Mouse (Mus musculus): Measurements from ENCODE around the gene Plod1. TPM values are rescaled to one million over a fixed set of nuclear protein-coding genes. Genes with fewer than 3 reads are reported as not detected.
A peak's percentile ranks its signal among the peaks of the same experiment; 100 is the strongest.

Plod1 gene
- polyA plus RNA-seq (2011; ENCODE audit: insufficient read length, low read depth, missing spikeins), result 53.3 and 64.4 TPM in 2 replicates

DNA sequence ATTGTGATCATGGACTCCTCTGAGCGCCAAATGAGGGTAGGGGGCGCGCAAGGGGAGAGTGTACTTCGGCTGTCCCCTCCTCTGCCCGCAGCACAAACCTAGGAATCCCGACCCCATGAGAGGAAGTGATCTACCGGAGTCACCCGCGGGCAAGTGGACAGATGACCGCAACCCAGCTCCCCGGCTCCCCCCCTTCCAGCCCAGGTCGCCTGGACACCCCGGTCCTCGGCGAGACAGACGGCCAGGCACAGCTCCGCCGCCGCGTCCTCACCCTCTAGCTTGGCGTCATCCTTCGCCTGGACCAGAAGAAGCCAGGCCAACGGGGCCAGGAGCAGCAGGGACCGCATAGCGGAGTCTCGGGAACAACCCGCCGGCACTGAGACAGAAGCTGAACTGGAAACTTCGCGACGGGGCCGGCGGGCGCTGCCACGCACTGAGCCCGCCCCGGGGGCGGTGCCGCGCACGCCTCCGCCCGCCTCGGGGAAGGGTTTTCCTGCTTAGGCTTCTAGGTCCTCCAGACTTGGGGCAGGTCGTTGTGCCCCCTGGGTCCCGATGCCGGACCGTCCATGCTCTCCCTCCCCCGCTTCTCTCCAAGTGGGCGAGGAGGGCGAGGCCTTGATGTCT, at the start of gene Plod1:
Plod1 (minus strand) TSS at position 437 of the 624 bp plus-strand sequence.
- Histone ChIP-seq H3K4me3 (ENCODE audit: insufficient read depth, low read length) (peak within 1 kb of the TSS; percentile 75), H3K4me1 (ENCODE audit: control insufficient read depth, insufficient read depth, low read length) (peaks cover 5% of the 10 kb centered on the region; the same call in 1 of the 2 replicates), H3K27ac (ENCODE audit: insufficient read depth, low read length) (peak within 1 kb of the TSS; percentile 41; the same call in 1 of the 2 replicates)
- TF ChIP-seq CTCF (IDR thresholded peaks at IDR 0.05; ENCODE audit: borderline replicate concordance, insufficient read depth, low read length) (no peak), POLR2A (IDR thresholded peaks at IDR 0.05; ENCODE audit: low read depth, low read length) (peak; percentile 98)

DNA sequence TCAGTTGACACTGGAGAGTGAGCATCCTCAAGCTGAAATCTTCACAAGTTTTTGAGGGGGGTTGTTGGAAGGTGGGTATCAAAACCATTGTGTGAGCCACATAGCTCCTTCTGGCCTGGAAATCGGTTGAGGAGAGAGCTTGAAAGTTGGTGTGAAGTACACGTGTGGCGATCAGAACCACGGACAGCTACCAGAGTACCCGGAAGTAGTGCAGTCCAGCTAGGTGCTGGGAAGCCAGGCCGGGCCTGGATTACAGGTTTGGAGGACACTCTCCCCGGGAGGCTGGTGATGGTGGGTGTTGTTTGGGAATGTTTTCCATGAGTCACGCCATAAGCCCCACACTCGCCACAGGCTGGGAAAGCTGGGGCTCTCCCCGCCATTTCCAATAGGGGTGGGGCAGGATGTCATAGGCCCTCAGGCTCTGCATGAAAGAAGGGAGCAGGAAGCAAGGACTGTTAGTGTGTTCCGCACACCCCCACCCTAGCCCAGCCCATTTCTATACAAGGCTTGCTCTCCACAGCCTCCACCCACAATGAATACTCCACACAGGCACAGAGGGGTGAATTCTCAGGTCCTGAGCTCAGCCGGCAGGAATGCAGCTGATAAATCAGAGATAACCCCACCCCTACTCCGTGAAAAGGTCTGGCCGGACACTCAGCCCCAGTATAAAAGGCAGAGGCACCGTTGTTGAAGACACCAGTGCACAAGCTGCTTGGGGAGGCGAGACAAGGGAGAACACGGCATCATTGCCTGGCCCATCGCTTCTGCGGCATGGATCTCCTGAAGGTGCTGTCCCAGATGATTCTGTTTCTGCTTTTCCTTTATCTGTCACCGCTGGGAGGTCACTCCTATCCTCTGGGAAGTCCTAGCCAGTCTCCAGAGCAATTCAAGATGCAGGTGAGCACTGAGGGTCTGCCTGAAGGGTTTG, 48.9 kb upstream of the Plod1 start, which contains the start of gene Nppb:
Nppb (plus strand) TSS at position 584 of the 928 bp plus-strand sequence.
- Histone ChIP-seq H3K4me1 (ENCODE audit: control insufficient read depth, insufficient read depth, low read length) (no peaks in the 10 kb centered on the region), H3K4me3 (ENCODE audit: insufficient read depth, low read length) (0 out of 2 replicates have a peak within 1 kb of the TSS, but pooled peaks have one; percentile 13)
- TF ChIP-seq POLR2A (IDR thresholded peaks at IDR 0.05; ENCODE audit: low read depth, low read length) (no peak; the same call in 1 of the 2 replicates), CTCF (IDR thresholded peaks at IDR 0.05; ENCODE audit: borderline replicate concordance, insufficient read depth, low read length) (no peak)

DNA sequence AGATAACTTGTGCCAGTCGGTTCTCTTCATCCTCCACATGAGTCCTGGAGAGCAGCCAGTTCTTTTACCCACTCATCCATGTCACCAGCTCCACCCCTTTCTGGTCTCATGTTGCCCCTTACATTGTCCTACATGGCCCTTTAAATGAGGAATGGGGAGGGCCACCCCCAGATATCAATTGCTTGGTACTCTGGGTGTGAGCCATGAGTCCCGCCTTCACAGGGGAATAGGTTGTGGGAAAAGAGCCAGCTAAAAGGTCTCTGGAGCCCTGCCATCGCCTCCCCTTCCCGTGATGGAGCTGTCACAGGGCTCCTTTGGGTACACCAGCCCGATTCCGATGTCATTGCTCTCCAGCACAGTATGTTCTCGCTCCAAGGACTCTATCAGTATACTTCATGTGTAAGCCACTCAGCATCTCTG, 42.9 kb upstream of the Plod1 start:
- H3K4me1 ChIP-seq (ENCODE audit: control insufficient read depth, insufficient read depth, low read length), result no peaks in the 10 kb centered on the region
- no peak overlapping the region for H3K4me3 ChIP-seq (ENCODE audit: insufficient read depth, low read length)
- H3K27ac ChIP-seq (ENCODE audit: insufficient read depth, low read length), result no peak overlapping the region
- TF ChIP-seq POLR2A (IDR thresholded peaks at IDR 0.05; ENCODE audit: low read depth, low read length) (no peak), CTCF (IDR thresholded peaks at IDR 0.05; ENCODE audit: borderline replicate concordance, insufficient read depth, low read length) (no peak)

More for the DNA sequence above, 48.9 kb upstream of the Plod1 start, which contains the start of gene Nppb:
- H3K27ac ChIP-seq (ENCODE audit: insufficient read depth, low read length), result no peak within 1 kb of the TSS

DNA sequence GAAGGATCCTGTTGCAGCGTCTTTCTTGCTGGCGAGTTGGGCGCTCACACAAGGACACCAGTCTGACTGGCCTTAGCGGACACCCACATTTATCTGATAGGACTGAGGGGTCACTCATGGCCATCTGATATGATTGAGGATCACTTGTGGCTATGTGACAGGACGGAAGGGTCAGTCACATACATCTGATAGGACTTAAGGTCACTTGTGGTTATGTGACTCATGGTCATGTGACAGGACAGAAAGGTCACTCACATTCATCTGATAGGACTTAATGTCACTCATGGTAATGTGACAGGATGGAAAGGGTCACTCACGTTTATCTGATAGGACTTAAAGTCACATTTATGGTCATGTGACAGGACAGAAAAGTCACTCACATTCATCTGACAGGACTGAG, 41.8 kb upstream of the Plod1 start:
- Histone ChIP-seq H3K4me1 (ENCODE audit: control insufficient read depth, insufficient read depth, low read length) (no peaks in the 10 kb centered on the region), H3K27ac (ENCODE audit: insufficient read depth, low read length) (no peak overlapping the region), H3K4me3 (ENCODE audit: insufficient read depth, low read length) (no peak overlapping the region)
- no peak for TF ChIP-seq CTCF (IDR thresholded peaks at IDR 0.05; ENCODE audit: borderline replicate concordance, insufficient read depth, low read length)

DNA sequence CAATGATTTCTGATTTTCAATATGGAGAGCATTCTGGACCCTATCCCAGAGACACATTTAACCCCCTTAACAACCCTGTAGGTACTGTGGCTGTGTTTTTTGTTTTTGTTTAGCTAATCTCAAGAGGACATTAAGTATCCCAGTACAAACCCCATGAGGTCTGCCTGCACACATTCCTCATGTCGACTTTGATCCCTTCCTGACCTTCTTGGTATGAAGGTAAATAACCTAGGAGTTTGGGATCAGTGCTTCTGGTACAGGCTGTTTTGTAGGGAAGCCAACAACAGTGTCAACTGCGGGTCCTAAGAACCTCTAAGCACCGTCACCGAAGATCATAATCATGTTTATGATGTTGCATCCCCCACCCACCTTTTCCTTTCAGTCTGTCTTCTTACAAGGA, 41.2 kb upstream of the Plod1 start:
- TF ChIP-seq POLR2A (IDR thresholded peaks at IDR 0.05; ENCODE audit: low read depth, low read length) (no peak), CTCF (IDR thresholded peaks at IDR 0.05; ENCODE audit: borderline replicate concordance, insufficient read depth, low read length) (no peak)
- Histone ChIP-seq H3K27ac (ENCODE audit: insufficient read depth, low read length) (no peak overlapping the region), H3K4me3 (ENCODE audit: insufficient read depth, low read length) (no peak overlapping the region), H3K4me1 (ENCODE audit: control insufficient read depth, insufficient read depth, low read length) (no peaks in the 10 kb centered on the region)

DNA sequence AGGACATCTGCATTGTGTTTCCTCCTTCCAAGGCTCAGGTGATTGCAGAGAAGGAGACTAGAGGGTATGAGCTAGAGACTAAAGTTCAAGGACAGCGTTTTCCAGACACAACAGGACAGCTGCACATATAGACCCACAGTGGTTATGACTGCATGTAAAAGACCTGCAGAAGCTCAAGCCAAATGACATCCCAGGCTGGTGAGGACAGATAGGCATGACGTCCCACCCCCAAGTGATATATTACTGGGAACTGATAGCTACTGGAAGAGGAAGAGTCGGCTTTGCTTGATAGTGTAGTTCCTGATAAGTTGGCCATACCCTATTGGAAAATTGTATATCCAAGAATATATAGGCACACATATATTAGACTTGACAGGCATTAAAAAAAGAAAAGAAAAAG, 39.7 kb upstream of the Plod1 start:
- H3K4me3 ChIP-seq (ENCODE audit: insufficient read depth, low read length), result no peak overlapping the region
- H3K4me1 ChIP-seq (ENCODE audit: control insufficient read depth, insufficient read depth, low read length), result no peaks in the 10 kb centered on the region
- no peak for TF ChIP-seq POLR2A (IDR thresholded peaks at IDR 0.05; ENCODE audit: low read depth, low read length)
- no peak for TF ChIP-seq CTCF (IDR thresholded peaks at IDR 0.05; ENCODE audit: borderline replicate concordance, insufficient read depth, low read length)
- no peak overlapping the region for H3K27ac ChIP-seq (ENCODE audit: insufficient read depth, low read length)

GRCm38 (mm10) chr4:147969337-147969736, 32.8 kb upstream of the Plod1 start:
- H3K4me3 ChIP-seq (ENCODE audit: insufficient read depth, low read length), result no peak overlapping the region
- no peaks in the 10 kb centered on the region for H3K4me1 ChIP-seq (ENCODE audit: control insufficient read depth, insufficient read depth, low read length)
- TF ChIP-seq CTCF (IDR thresholded peaks at IDR 0.05; ENCODE audit: borderline replicate concordance, insufficient read depth, low read length), result no peak
- TF ChIP-seq POLR2A (IDR thresholded peaks at IDR 0.05; ENCODE audit: low read depth, low read length), result no peak
- H3K27ac ChIP-seq (ENCODE audit: insufficient read depth, low read length), result no peak overlapping the region

GRCm38 (mm10) chr4:147968816-147969215, 32.2 kb upstream of the Plod1 start:
- no peaks in the 10 kb centered on the region for H3K4me1 ChIP-seq (ENCODE audit: control insufficient read depth, insufficient read depth, low read length)
- H3K27ac ChIP-seq (ENCODE audit: insufficient read depth, low read length), result no peak overlapping the region
- H3K4me3 ChIP-seq (ENCODE audit: insufficient read depth, low read length), result no peak overlapping the region
- TF ChIP-seq CTCF (IDR thresholded peaks at IDR 0.05; ENCODE audit: borderline replicate concordance, insufficient read depth, low read length) (no peak), POLR2A (IDR thresholded peaks at IDR 0.05; ENCODE audit: low read depth, low read length) (no peak)

- Histone ChIP-seq H3K4me3 (ENCODE audit: insufficient read depth, low read length) (no peak overlapping the region), H3K27ac (ENCODE audit: insufficient read depth, low read length) (no peak overlapping the region), H3K4me1 (ENCODE audit: control insufficient read depth, insufficient read depth, low read length) (no peaks in the 10 kb centered on the region)
- TF ChIP-seq CTCF (IDR thresholded peaks at IDR 0.05; ENCODE audit: borderline replicate concordance, insufficient read depth, low read length) (no peak), POLR2A (IDR thresholded peaks at IDR 0.05; ENCODE audit: low read depth, low read length) (no peak)
These were observed 29.1 kb upstream of the Plod1 start for GRCm38 (mm10) chr4:147965712-147966111.
